In the genomic region with DNA sequence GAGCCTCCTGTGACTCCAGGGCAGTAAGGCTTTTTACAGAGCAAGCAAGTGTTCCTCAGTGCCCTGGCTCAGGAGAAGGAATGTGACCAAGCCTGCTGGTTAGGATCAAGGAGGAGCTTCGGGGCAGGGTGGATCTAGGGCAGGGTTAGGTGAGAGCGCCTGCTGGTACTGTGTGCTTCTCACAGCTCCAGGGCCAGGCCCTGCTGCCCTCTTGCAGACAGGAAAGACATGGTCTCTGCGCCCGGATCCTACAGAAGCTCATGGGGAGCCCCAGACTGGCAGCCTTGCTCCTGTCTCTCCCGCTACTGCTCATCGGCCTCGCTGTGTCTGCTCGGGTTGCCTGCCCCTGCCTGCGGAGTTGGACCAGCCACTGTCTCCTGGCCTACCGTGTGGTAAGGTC, we compare ENCODE assay signal across 10 mouse cellular contexts. TPM values are rescaled to one million over a fixed set of nuclear protein-coding genes. Genes with fewer than 3 reads are reported as not detected.
DNase-seq lines count a peak whose midpoint lies in the region; ATAC-seq and TF ChIP-seq lines count a peak whose summit lies in the region.
"Had no signal": no experiment of that assay in that cellular context is flagged by ENCODE, and none has a peak within 500 bp of the region (broad histone marks: within the 10 kb centered on the region; RNA-seq: fewer than 3 reads in every experiment).

No protein-coding gene starts in this region.

- ATAC-seq in kidney, embryonic 14.5 days (ENCODE audit: low FRiP score, low TSS enrichment) = peak; percentile 77
- ATAC-seq in inflammation-experienced regulatory T-cells, adult 6 months = no peak
- ATAC-seq: liver, postnatal 0 days had no signal

- peak overlapping the region; percentile 0; the same call in 1 of the 2 replicates for H3K4me2 ChIP-seq in kidney, embryonic 14.5 days (replicated peaks; ENCODE audit: low read depth, low read length)
- H3K4me2 ChIP-seq: forebrain, embryonic 12.5 days; hindbrain, embryonic 14.5 days had no signal

- no peaks in the 10 kb centered on the region; the same call in 1 of the 2 replicates for H3K4me1 ChIP-seq in cerebellum, adult 2 months (ENCODE audit: control insufficient read depth, insufficient read depth, low read length)
- no peaks in the 10 kb centered on the region for H3K4me1 ChIP-seq in kidney, embryonic 14.5 days (ENCODE audit: control insufficient read depth, insufficient read depth, low read length)
- H3K4me1 ChIP-seq: forebrain, embryonic 12.5 days had no signal

- 9% methylated on average over 10 of the region's 10 CpGs for WGBS in cerebellum, adult 2 months
- 54% methylated on average over 10 of the region's 10 CpGs for WGBS in kidney, embryonic 14.5 days

- no peaks in the 10 kb centered on the region for H3K9me3 ChIP-seq in kidney, embryonic 14.5 days (ENCODE audit: control insufficient read depth, low read length)
- H3K9me3 ChIP-seq: forebrain, embryonic 12.5 days had no signal

- peak overlapping the region; percentile 22; the same call in 1 of the 2 replicates for H3K27ac ChIP-seq in cerebellum, adult 2 months (ENCODE audit: insufficient read depth, low read length)
- no peak overlapping the region for H3K27ac ChIP-seq in kidney, embryonic 14.5 days (ENCODE audit: low read depth, low read length)
- H3K27ac ChIP-seq: forebrain, embryonic 12.5 days; hindbrain, embryonic 14.5 days had no signal

- no peaks in the 10 kb centered on the region for H3K36me3 ChIP-seq in kidney, embryonic 14.5 days (ENCODE audit: control insufficient read depth, insufficient read depth, low read length)
- H3K36me3 ChIP-seq: forebrain, embryonic 12.5 days had no signal

- peak overlapping the region; percentile 51 for H3K4me3 ChIP-seq in cerebellum, adult 2 months (replicated peaks; ENCODE audit: insufficient read depth, low read depth, low read length)
- H3K4me3 ChIP-seq in kidney, embryonic 14.5 days (ENCODE audit: low read length) = no peak overlapping the region
- H3K4me3 ChIP-seq: forebrain, embryonic 12.5 days had no signal

- no peak overlapping the region for H3K9ac ChIP-seq in kidney, embryonic 14.5 days (ENCODE audit: low read depth, low read length)
- H3K9ac ChIP-seq: forebrain, embryonic 12.5 days; hindbrain, embryonic 14.5 days; liver, postnatal 0 days had no signal

- no peak for TF ChIP-seq CTCF in cerebellum, adult 2 months (IDR thresholded peaks at IDR 0.05; ENCODE audit: borderline replicate concordance, insufficient read depth, low read depth, low read length)

- peak; percentile 50 for DNase-seq in R1 (ENCODE audit: low read depth, low spot score)
- peak; percentile 50 to 63 for DNase-seq in cerebellum, adult 2 months
- DNase-seq in lung, postnatal 4 days = peak; percentile 65 to 75
- no peak for DNase-seq in adrenal gland, postnatal 4 days (ENCODE audit: low spot score in 2 of 2)
- DNase-seq in right cerebral cortex, postnatal 14 days = no peak
- DNase-seq: liver, postnatal 0 days had no signal

- H3K27me3 ChIP-seq in cerebellum, adult 2 months (ENCODE audit: control insufficient read depth, insufficient read depth, low read length) = no peaks in the 10 kb centered on the region
- H3K27me3 ChIP-seq in kidney, embryonic 14.5 days (ENCODE audit: control insufficient read depth, insufficient read depth, low read length) = no peaks in the 10 kb centered on the region

- TF ChIP-seq POLR2A in cerebellum, adult 2 months (IDR thresholded peaks at IDR 0.05; ENCODE audit: borderline replicate concordance, insufficient read depth, low read length) = no peak

RNA-seq across cellular contexts. Expression of gene Il17re, which starts 0.4 kb away (rescaled TPM):
- 4.8 and 9.2 TPM in 2 replicates for polyA plus RNA-seq in cerebellum, adult 2 months (2012; rRNA removed)
- polyA plus RNA-seq in kidney, embryonic 14.5 days (2014; fragmentation: Nextera tagmentation; extraction: Ambion mirVana) = 3.5 and 6.1 TPM in 2 replicates
- total RNA-seq in adrenal gland, postnatal 4 days (2021) = 1 to 10 TPM in 1 of 2 experiments, under 1 TPM in 1; 0.90 to 2.5 TPM
- 1 to 10 TPM in 2 of 3 experiments, under 1 TPM in 1; 0.69 to 8.2 (median 1.9) TPM for polyA plus RNA-seq in inflammation-experienced regulatory T-cells, adult 6 months (2017; shearing (Covaris generic))

RNA-seq across cellular contexts. Expression of gene Il17rc, which starts 12.6 kb away (rescaled TPM):
- polyA plus RNA-seq in cerebellum, adult 2 months (2012; rRNA removed) = 6.6 and 7.5 TPM in 2 replicates
- 9.3 and 9.5 TPM in 2 replicates for polyA plus RNA-seq in kidney, embryonic 14.5 days (2014; fragmentation: Nextera tagmentation; extraction: Ambion mirVana)
- total RNA-seq in adrenal gland, postnatal 4 days (2021) = 10 to 100 TPM; 22.7 to 25.4 TPM
- polyA plus RNA-seq in inflammation-experienced regulatory T-cells, adult 6 months (2017; shearing (Covaris generic)) = under 1 TPM in 2 of 3 experiments, not detected in 1; 0.32 to 0.47 TPM

RNA-seq across cellular contexts. Expression of gene Jagn1, which starts 16.3 kb away (rescaled TPM):
- polyA plus RNA-seq in cerebellum, adult 2 months (2012; rRNA removed) = 58.4 and 61.0 TPM in 2 replicates
- polyA plus RNA-seq in kidney, embryonic 14.5 days (2014; fragmentation: Nextera tagmentation; extraction: Ambion mirVana) = 95.9 and 103 TPM in 2 replicates
- 10 to 100 TPM; 47.8 to 49.2 TPM for total RNA-seq in adrenal gland, postnatal 4 days (2021)
- 10 to 100 TPM; 50.3 to 60.1 (median 56.3) TPM for polyA plus RNA-seq in inflammation-experienced regulatory T-cells, adult 6 months (2017; shearing (Covaris generic))

RNA-seq across cellular contexts. Expression of gene Cidec, which starts 23.1 kb away (rescaled TPM):
- polyA plus RNA-seq in cerebellum, adult 2 months (2012; rRNA removed) = 0.10 and 0.30 TPM in 2 replicates
- polyA plus RNA-seq in kidney, embryonic 14.5 days (2014; fragmentation: Nextera tagmentation; extraction: Ambion mirVana) = not detected in 2 replicates
- total RNA-seq in adrenal gland, postnatal 4 days (2021) = 10 to 100 TPM; 49.8 to 62.1 TPM
- polyA plus RNA-seq in inflammation-experienced regulatory T-cells, adult 6 months (2017; shearing (Covaris generic)) = not detected
- polyA plus RNA-seq: forebrain, embryonic 12.5 days; hindbrain, embryonic 14.5 days had no signal

RNA-seq across cellular contexts. Expression of gene Creld1, which starts 24.5 kb away (rescaled TPM):
- 57.4 and 58.1 TPM in 2 replicates for polyA plus RNA-seq in cerebellum, adult 2 months (2012; rRNA removed)
- polyA plus RNA-seq in kidney, embryonic 14.5 days (2014; fragmentation: Nextera tagmentation; extraction: Ambion mirVana) = 22.9 and 25.4 TPM in 2 replicates
- total RNA-seq in adrenal gland, postnatal 4 days (2021) = 10 to 100 TPM; 40.6 to 44.1 TPM
- 1 to 10 TPM; 6.1 to 9.2 (median 8.1) TPM for polyA plus RNA-seq in inflammation-experienced regulatory T-cells, adult 6 months (2017; shearing (Covaris generic))

Comparison
In these comparisons a context has a peak if more than half of its experiments do, and no peak if none do; other contexts are left out.
1. DNase-seq: peak in R1 (single experiment), cerebellum, adult 2 months (2 of 2) and lung, postnatal 4 days (2 of 2); none in adrenal gland, postnatal 4 days (0 of 2) and right cerebral cortex, postnatal 14 days (single experiment).